Mouse (Mus musculus) testis, adult 2 months (tissue): ENCODE measurements around the gene Adtrp.

Experiments used
- CTCF ChIP-seq: fragments of 200-500 bp; IDR thresholded peaks from 2 replicates; pipeline ENCODE4 v1.5.1; 2012; ENCODE audit warnings: low read depth, mild to moderate bottlenecking, inconsistent platforms, low read length, moderate library complexity; ENCODE audit not compliant: control insufficient read depth, insufficient read depth, insufficient replicate concordance
- POLR2A ChIP-seq: fragments of 200-500 bp; IDR thresholded peaks from 2 replicates; pipeline ENCODE4 v1.6.1; 2012; ENCODE audit warnings: low read depth, mild to moderate bottlenecking, inconsistent platforms, low read length, moderate library complexity; ENCODE audit not compliant: control insufficient read depth

- TF ChIP-seq POLR2A: no peak
- TF ChIP-seq CTCF: no peak
Observed at GRCm38 (mm10) chr13:41801177-41801636, 46.3 kb downstream of the Adtrp start.
